Mouse (Mus musculus) kidney, postnatal 4 days (tissue): ENCODE data around the gene Cks1b.

ENCODE experiments used
- DNase-seq, 2 experiments: peaks; one replicate each; pipeline ENCODE4 v3.0.0; 2021; ENCODE audit warnings: mixed read lengths in 2 of 2

Cks1b gene

DNA sequence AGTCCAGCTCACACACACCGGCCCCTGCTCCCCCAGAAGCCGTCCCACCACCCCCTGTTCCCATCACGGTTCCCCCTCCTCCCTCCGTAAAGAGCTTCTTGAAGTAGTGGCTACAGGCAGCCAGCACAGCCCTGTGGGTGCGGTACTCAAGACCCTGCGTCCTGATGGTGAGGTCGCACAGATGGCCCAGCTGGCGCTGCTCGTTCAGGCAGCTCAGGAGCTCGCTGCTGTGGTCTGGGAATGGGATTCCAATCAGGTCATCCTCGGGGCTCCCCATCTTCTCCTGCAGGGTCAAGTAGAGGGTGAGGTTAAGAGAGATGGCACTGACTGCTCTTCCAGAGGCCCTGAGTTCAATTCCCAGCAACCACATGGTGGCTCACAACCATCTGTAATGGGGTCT, 37.0 kb downstream of the Cks1b start:
- no peak for DNase-seq

GRCm38 (mm10) chr3:89380711-89381110, 37.5 kb downstream of the Cks1b start:
- no peak for DNase-seq

DNA sequence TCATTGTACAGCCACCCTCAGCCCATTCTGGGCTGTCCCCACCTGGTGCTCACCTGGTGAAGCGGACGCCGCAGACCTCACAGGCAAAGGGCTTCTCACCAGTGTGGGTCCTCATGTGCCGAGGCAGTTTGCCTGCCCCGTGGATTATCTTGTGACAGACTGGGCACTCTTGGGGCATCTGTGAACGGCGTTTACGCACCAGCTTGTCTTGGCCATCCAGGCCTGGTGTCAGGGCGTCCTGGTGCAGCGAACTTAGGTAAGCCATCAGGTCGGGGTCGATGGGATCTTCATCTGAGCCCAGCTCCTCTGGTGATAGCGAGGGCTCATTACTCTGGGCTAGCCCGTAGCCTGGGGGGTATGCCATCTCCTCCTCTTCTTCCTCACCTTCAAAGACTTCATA, 37.9 kb downstream of the Cks1b start:
- DNase-seq = no peak

DNA sequence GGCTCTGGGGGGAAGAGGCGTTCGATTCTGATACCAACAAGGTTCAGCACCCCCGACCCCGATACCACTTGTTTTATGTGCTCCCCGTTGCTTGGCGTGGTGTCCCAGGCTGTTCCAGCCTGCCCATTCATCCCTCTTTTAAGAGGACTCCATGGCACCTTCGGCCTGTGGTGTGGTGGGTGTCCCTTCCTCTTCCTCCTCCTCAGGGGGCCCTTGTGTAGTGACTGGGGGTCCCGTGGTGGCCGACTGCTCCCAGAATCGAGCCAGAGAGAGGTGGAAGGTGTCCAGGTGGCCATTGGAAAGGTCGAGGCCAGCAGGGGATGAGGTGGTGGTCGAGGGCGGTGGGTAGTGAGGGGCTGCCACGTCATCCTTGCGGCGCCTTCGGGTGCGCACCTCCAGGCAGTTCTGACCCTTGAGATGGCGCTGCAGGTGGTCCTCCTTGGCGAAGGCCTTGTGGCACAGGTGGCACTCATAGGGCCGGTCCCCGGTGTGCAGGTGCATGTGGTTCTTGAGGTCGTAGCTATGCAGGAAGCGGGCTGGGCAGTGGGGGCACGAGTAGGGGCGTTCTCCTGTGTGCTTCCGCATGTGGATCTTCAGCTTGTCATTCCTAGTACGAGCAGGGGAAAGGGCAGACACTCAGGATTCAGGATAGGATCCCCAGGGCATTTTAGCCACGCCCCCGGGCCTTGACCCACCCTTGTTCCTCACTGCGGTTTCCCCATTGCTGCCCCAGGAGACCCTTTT, 38.6 kb downstream of the Cks1b start:
- no peak for DNase-seq

- peak; percentile 83 to 90 for DNase-seq
Measured at GRCm38 (mm10) chr3:89378394-89379067, 39.7 kb downstream of the Cks1b start.

DNA sequence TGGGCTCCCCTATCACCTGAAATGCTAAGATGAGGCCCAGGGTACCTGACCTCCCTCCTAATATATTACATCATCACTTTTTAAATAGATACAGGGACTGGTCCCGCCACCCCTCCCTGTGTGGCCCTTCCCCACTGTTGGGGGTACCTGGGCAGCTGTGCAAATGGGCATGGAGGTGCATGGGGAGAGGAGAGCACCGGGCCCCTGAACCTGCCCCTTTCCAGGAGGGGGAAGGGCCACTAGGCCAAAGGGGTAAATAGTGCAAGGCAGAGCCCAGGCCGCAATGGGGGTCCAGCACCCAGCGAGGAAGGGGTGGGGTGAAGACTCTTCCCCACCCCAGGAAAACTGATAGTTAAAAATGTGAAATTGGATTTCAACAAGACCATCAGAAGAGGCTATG, 40.4 kb downstream of the Cks1b start:
- DNase-seq = no peak

- DNase-seq = no peak
Measured at GRCm38 (mm10) chr3:89373581-89374231, 44.5 kb downstream of the Cks1b start.

DNA sequence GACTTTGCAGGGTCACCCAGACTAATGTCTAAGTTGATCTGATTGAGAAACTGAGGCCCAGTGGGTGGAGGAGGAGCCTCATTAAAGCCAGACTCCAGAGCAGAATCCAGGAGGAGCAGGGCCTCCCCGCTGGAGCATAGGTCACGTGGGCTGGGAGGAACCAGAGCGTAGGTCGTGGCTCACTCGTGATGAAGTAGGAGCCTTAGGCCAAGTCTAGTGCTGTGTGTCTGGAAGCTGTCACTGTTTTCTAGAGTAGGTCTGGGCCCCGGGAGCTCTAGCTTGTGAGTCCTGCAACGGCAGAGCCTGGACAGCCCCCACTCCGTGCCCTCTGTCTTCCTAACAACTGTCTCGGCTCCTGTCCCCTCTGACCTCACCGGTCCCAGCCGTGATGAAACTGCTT, 50.8 kb downstream of the Cks1b start:
- DNase-seq = no peak

- peak; percentile 54 to 72 for DNase-seq
Measured at GRCm38 (mm10) chr3:89365486-89366414, 52.4 kb downstream of the Cks1b start.
